Mouse (Mus musculus): ENCODE results near the gene Olfr450.

DNA sequence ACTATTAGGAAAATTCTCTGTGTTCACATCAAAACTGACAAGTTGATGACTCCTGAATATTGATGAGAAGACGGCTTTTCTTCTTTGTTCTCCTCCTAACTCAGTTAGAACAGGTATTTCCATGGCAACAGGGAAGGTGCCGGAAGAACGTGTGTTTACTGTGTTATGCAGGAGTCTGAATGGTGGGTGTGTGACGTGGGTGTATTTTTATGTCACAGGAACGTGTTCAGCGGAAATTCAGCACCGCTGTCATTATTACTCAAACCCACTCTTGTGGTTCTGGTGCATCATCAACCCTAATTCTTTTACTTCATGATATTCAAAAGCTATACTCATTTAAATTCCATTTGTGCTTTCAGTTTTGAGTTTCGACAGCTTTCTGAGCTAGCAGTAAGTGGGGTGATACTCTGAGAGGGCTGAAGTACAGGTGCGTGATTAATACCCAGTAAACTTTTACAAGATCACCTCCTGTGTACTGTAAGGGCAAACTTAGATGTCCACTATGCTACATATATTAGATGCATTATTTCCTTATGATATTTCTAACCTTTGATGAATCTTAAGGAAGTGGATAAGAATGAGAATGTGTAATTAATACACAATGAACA is 20.7 kb upstream of the Olfr450 start:
- TF ChIP-seq POLR2A (IDR thresholded peaks at IDR 0.05; ENCODE audit: borderline replicate concordance, control insufficient read depth, low read depth, low read length) (no peak), CTCF (IDR thresholded peaks at IDR 0.05; ENCODE audit: control insufficient read depth, insufficient read depth, low read length) (no peak)
